Mouse (Mus musculus) hindbrain, postnatal 0 days (tissue): ENCODE measurements at regions not wholly inside any gene's neighbourhood (a gene's known extent, or its start where the extent isn't known, plus 50 kb on each side); places are given as distances from the start of the nearest gene placed in this dataset.

ENCODE experiments used
- ATAC-seq: fragments of 200-750 bp; cut with Nextera tagmentation; 2 replicates; pipeline ENCODE4 v1.8.0; 2017; ENCODE audit warnings: mild to moderate bottlenecking, moderate TSS enrichment, moderate library complexity
- DNase-seq: peaks from one replicate; pipeline ENCODE4 v3.0.0-alpha.2; 2015; ENCODE audit warnings: low spot score
- H3K27ac ChIP-seq: fragments of 300-500 bp; sonication (generic); 2 replicates; pipeline ENCODE4 v1.5.1; 2014; ENCODE audit warnings: mild to moderate bottlenecking
- H3K27me3 ChIP-seq: fragments of 300-500 bp; sonication (generic); 2 replicates; pipeline ENCODE4 v1.6.1; 2014; ENCODE audit warnings: low read length, mixed read lengths; ENCODE audit not compliant: insufficient read depth
- H3K36me3 ChIP-seq: fragments of 300-500 bp; sonication (generic); 2 replicates; pipeline ENCODE4 v1.6.1; 2014; ENCODE audit warnings: low read length, mixed read lengths; ENCODE audit not compliant: insufficient read depth
- H3K4me1 ChIP-seq: fragments of 300-500 bp; sonication (generic); 2 replicates; pipeline ENCODE4 v1.6.1; 2014; ENCODE audit warnings: antibody characterized with exemption, low read length, mixed read lengths; ENCODE audit not compliant: insufficient read depth
- H3K4me2 ChIP-seq: fragments of 300-500 bp; sonication (generic); 2 replicates; pipeline ENCODE4 v1.6.1; 2014; ENCODE audit warnings: low read depth, mild to moderate bottlenecking, low read length, moderate library complexity, mixed read lengths
- H3K4me3 ChIP-seq: fragments of 300-500 bp; sonication (generic); 2 replicates; pipeline ENCODE4 v1.5.1; 2014; ENCODE audit warnings: low read length
- H3K9ac ChIP-seq: fragments of 300-500 bp; sonication (generic); replicated peaks from 2 replicates; pipeline ENCODE4 v1.6.1; 2014; ENCODE audit warnings: mild to moderate bottlenecking, low read length, moderate library complexity, mixed read lengths
- H3K9me3 ChIP-seq: fragments of 300-500 bp; sonication (generic); 2 replicates; pipeline ENCODE4 v1.6.1; 2016; ENCODE audit warnings: low read length, mixed read lengths
- CTCF ChIP-seq: IDR thresholded peaks from 2 replicates; pipeline ENCODE4 v1.5.1; 2016; ENCODE audit warnings: antibody characterized with exemption, control low read depth, low read depth
- WGBS: fragments of 180-500 bp; shearing (Covaris S2); extraction: QIAGEN DNeasy Blood & Tissue Kit; methylation state at CpG from one replicate; pipeline ENCODE4 v1.1.7; 2014; 5-methylcytosine and 5-hydroxymethylcytosine counted together

GRCm38 (mm10) chr10:68974771-68975170, 176.5 kb upstream of the Rhobtb1 start:
- H3K9ac ChIP-seq = no peak overlapping the region
- no peaks in the 10 kb centered on the region for H3K9me3 ChIP-seq
- DNase-seq (peak; percentile 51), ATAC-seq (no peak)
- no peaks in the 10 kb centered on the region for H3K27me3 ChIP-seq
- WGBS = 33% methylated on average over 7 of the region's 7 CpGs
- no peaks in the 10 kb centered on the region for H3K36me3 ChIP-seq
- H3K4me1 ChIP-seq = 0 out of 2 replicates have a peak, but pooled peaks cover 3% of the 10 kb centered on the region
- H3K4me2 ChIP-seq = no peak overlapping the region
- no peak overlapping the region for H3K27ac ChIP-seq
- no peak for TF ChIP-seq CTCF
- H3K4me3 ChIP-seq = no peak overlapping the region

- no peak overlapping the region for H3K9ac ChIP-seq
- no peaks in the 10 kb centered on the region for H3K9me3 ChIP-seq
- 0 out of 2 replicates have a peak, but pooled peaks cover 3% of the 10 kb centered on the region for H3K4me1 ChIP-seq
- H3K4me3 ChIP-seq = no peak overlapping the region
- H3K27ac ChIP-seq = no peak overlapping the region
- DNase-seq = no peak
- TF ChIP-seq CTCF = no peak
- H3K27me3 ChIP-seq = no peaks in the 10 kb centered on the region
- no peaks in the 10 kb centered on the region for H3K36me3 ChIP-seq
- no peak overlapping the region for H3K4me2 ChIP-seq
- 78% methylated on average over 10 of the region's 10 CpGs for WGBS
- ATAC-seq = no peak
Observed at GRCm38 (mm10) chr10:68976443-68977025, 174.7 kb upstream of the Rhobtb1 start.

DNA sequence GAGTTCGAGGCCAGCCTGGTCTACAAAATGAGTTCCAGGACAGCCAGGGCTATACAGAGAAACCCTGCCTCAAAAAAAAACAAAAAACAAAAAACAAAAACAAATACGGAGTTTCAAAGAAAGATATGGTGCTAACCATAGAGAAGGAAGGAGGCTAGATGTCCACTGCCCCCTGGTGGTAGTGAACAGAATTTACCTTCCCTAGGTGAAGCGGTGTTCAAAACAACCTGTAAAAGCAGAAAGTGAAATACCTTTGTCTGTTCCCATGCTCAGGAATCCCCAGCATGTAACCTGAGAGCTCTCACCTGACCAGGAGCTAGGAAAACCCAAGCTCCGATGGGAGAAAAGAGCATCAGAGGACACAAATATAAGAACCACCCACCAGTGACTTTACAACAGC, 173.1 kb upstream of the Rhobtb1 start:
- Histone ChIP-seq H3K9me3 (no peaks in the 10 kb centered on the region), H3K4me2 (no peak overlapping the region), H3K4me3 (no peak overlapping the region), H3K9ac (no peak overlapping the region), H3K4me1 (0 out of 2 replicates have a peak, but pooled peaks cover 3% of the 10 kb centered on the region), H3K36me3 (no peaks in the 10 kb centered on the region), H3K27ac (no peak overlapping the region), H3K27me3 (no peaks in the 10 kb centered on the region)
- TF ChIP-seq CTCF = peak; percentile 62
- DNase-seq = no peak
- no peak for ATAC-seq
- 69% methylated on average over 4 of the region's 4 CpGs for WGBS

- no peaks in the 10 kb centered on the region for H3K36me3 ChIP-seq
- ATAC-seq = no peak
- no peak overlapping the region for H3K4me2 ChIP-seq
- H3K4me3 ChIP-seq = no peak overlapping the region
- H3K27ac ChIP-seq = no peak overlapping the region
- DNase-seq = no peak
- no peak for TF ChIP-seq CTCF
- H3K9ac ChIP-seq = no peak overlapping the region
- H3K9me3 ChIP-seq = no peaks in the 10 kb centered on the region
- 73% methylated on average over 7 of the region's 7 CpGs for WGBS
- no peaks in the 10 kb centered on the region for H3K27me3 ChIP-seq
- H3K4me1 ChIP-seq = 0 out of 2 replicates have a peak, but pooled peaks cover 3% of the 10 kb centered on the region
Observed at GRCm38 (mm10) chr10:68979949-68980348, 171.3 kb upstream of the Rhobtb1 start.

DNA sequence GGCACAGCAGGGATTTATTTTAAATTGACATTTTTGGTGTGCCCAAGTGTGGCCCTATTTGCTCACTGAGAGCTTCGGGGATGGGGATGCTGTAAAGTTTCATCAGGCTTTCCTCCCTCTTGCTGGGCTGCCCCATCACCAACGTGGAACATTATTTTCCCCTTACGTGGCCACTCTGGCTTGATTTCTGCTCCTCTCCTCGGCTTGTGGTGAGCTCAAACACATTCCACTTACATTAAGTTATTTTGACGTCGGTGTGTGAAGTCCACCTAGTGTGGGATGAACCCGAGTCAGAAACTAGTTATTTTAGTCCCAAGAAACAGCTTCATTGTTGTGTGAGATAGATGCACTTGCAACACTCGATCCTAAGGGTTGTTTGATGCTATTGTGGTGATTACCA, 168.9 kb upstream of the Rhobtb1 start:
- H3K4me2 ChIP-seq = no peak overlapping the region
- no peak for TF ChIP-seq CTCF
- no peaks in the 10 kb centered on the region for H3K36me3 ChIP-seq
- no peak overlapping the region for H3K9ac ChIP-seq
- H3K27me3 ChIP-seq = no peaks in the 10 kb centered on the region
- H3K4me1 ChIP-seq = no peaks in the 10 kb centered on the region
- no peak overlapping the region for H3K27ac ChIP-seq
- WGBS = 89% methylated on average over 8 of the region's 8 CpGs
- H3K4me3 ChIP-seq = no peak overlapping the region
- ATAC-seq (no peak), DNase-seq (no peak)
- no peaks in the 10 kb centered on the region for H3K9me3 ChIP-seq

DNA sequence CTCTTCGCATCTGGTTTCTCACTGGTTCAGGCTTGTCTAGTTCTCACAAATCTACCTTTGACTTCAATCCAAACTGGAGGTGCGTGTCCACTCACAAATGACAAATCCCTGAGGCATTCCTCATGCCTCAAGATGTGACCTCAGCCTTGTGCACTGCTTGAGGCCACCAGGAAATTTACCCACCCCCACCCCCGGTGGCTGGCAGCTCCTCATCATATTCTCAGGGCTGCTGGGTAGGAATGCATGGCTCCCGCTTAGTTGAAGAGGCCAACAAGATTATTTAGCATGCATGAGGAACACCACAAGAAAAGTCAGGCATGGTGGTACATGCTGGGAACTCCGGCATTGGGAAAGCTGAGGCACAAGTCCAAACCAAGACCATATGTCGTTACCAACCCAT, 160.7 kb upstream of the Rhobtb1 start:
- DNase-seq = no peak
- Histone ChIP-seq H3K36me3 (no peaks in the 10 kb centered on the region), H3K27ac (no peak overlapping the region), H3K9me3 (no peaks in the 10 kb centered on the region), H3K4me2 (no peak overlapping the region), H3K9ac (no peak overlapping the region), H3K4me3 (no peak overlapping the region), H3K27me3 (no peaks in the 10 kb centered on the region), H3K4me1 (no peaks in the 10 kb centered on the region)
- no peak for ATAC-seq
- 82% methylated on average over 6 of the region's 6 CpGs for WGBS
- TF ChIP-seq CTCF = no peak

- no peaks in the 10 kb centered on the region for H3K36me3 ChIP-seq
- DNase-seq = no peak
- ATAC-seq = no peak
- no peak overlapping the region for H3K9ac ChIP-seq
- 94% methylated on average over 6 of the region's 6 CpGs for WGBS
- H3K27me3 ChIP-seq = no peaks in the 10 kb centered on the region
- no peak overlapping the region for H3K27ac ChIP-seq
- H3K9me3 ChIP-seq = no peaks in the 10 kb centered on the region
- no peak for TF ChIP-seq CTCF
- H3K4me2 ChIP-seq = no peak overlapping the region
- no peak overlapping the region for H3K4me3 ChIP-seq
- H3K4me1 ChIP-seq = no peaks in the 10 kb centered on the region
Observed at GRCm38 (mm10) chr10:68999610-69000009, 151.6 kb upstream of the Rhobtb1 start.
